ENCODE assay signal across 11 mouse cellular contexts in genomic region chr16:35577181-35577941, GRCm38 (mm10). TPM values are rescaled to one million over a fixed set of nuclear protein-coding genes. Genes with fewer than 3 reads are reported as not detected.
DNase-seq lines count a peak whose midpoint lies in the region.
"Had no signal": no experiment of that assay in that cellular context is flagged by ENCODE, and none has a peak within 500 bp of the region (broad histone marks: within the 10 kb centered on the region; RNA-seq: fewer than 3 reads in every experiment).

No protein-coding gene starts in this region.

- DNase-seq in left cerebral cortex, postnatal 4 days: peak; percentile 84
- no peak for DNase-seq in left cerebral cortex, postnatal 10 days (ENCODE audit: extremely low spot score in 1 of 2, low spot score in 2 of 2)
- DNase-seq in adrenal gland, postnatal 14 days: peak; percentile 70
- peak; percentile 88 to 94 for DNase-seq in cerebellum, adult 18-20 months
- DNase-seq in gastrocnemius, postnatal 14 days: peak; percentile 64
- no peak for DNase-seq in frontal cortex, adult 2 months (ENCODE audit: extremely low spot score in 1 of 2, low spot score in 1 of 2)
- no peak for DNase-seq in urinary bladder, adult 18-20 months (ENCODE audit: low spot score in 2 of 2)
- DNase-seq: heart, adult 2 months; kidney, adult 9 months; liver, postnatal 0 days; right cerebral cortex, postnatal 25 days had no signal

- intact Hi-C loops in left cerebral cortex, postnatal 4 days (cut with DNase I): no loop called here
- intact Hi-C loops in left cerebral cortex, postnatal 10 days (cut with DNase I): no loop called here
- intact Hi-C loops in gastrocnemius, postnatal 14 days (cut with DNase I; ENCODE audit: low total_unique reads): no loop called here

RNA-seq across cellular contexts. Expression of gene Sema5b, which starts 36.4 kb away (rescaled TPM):
- 10 to 100 TPM; 29.9 to 30.5 TPM for total RNA-seq in left cerebral cortex, postnatal 4 days (2021)
- 10 to 100 TPM; 27.4 to 29.5 TPM for total RNA-seq in left cerebral cortex, postnatal 10 days (2021)
- total RNA-seq in adrenal gland, postnatal 14 days (2021): 3.9 and 4.3 TPM in 2 replicates
- total RNA-seq in gastrocnemius, postnatal 14 days (2021): 1 to 10 TPM; 1.1 to 2.1 TPM
- polyA plus RNA-seq in frontal cortex, adult 2 months (2012; rRNA removed): 22.3 and 24.1 TPM in 2 replicates

Comparison
In these comparisons a context has a peak if more than half of its experiments do, and no peak if none do; other contexts are left out.
1. DNase-seq: peak in left cerebral cortex, postnatal 4 days (single experiment), adrenal gland, postnatal 14 days (single experiment), cerebellum, adult 18-20 months (2 of 2) and gastrocnemius, postnatal 14 days (single experiment); none in left cerebral cortex, postnatal 10 days (0 of 2), frontal cortex, adult 2 months (0 of 2) and urinary bladder, adult 18-20 months (0 of 2).